Mouse (Mus musculus) heart, embryonic 14.5 days (tissue): ENCODE measurements around the gene Tnik. TPM values are rescaled to one million over a fixed set of nuclear protein-coding genes. Genes with fewer than 3 reads are reported as not detected.

ENCODE experiments used
- ATAC-seq: fragments of 200-750 bp; cut with Nextera tagmentation; 2 replicates; pipeline ENCODE4 v1.8.0; 2017; ENCODE audit warnings: low read depth, moderate TSS enrichment; ENCODE audit not compliant: insufficient number of reproducible peaks, insufficient read depth, low FRiP score
- H3K27ac ChIP-seq, 2 experiments: fragments of 200-500 bp in 1 of 2; fragments of 300-500 bp in 1 of 2; sonication (generic) in 1 of 2; replicated peaks in 1 of 2; 2 replicates each; pipeline ENCODE4 v1.5.1; 2012 to 2014; ENCODE audit warnings: low read depth in 2 of 2, low read length in 2 of 2, control low read depth in 1 of 2, mild to moderate bottlenecking in 1 of 2, mixed read lengths in 1 of 2; ENCODE audit not compliant: control insufficient read depth in 1 of 2, insufficient read depth in 1 of 2
- H3K27me3 ChIP-seq: fragments of 300-500 bp; sonication (generic); 2 replicates; pipeline ENCODE4 v1.6.1; 2014; ENCODE audit warnings: mild to moderate bottlenecking, low read length, control low read depth; ENCODE audit not compliant: control insufficient read depth, insufficient read depth
- H3K36me3 ChIP-seq: fragments of 300-500 bp; sonication (generic); 2 replicates; pipeline ENCODE4 v1.6.1; 2014; ENCODE audit warnings: mild to moderate bottlenecking, control low read depth, low read length, mixed read lengths; ENCODE audit not compliant: control insufficient read depth, insufficient read depth
- H3K4me1 ChIP-seq, 2 experiments: fragments of 200-500 bp in 1 of 2; fragments of 300-500 bp in 1 of 2; sonication (generic) in 1 of 2; 2 replicates each; pipeline ENCODE4 v1.6.1; 2012 to 2014; ENCODE audit warnings: low read length in 2 of 2, control low read depth in 1 of 2, mixed read lengths in 1 of 2; ENCODE audit not compliant: control insufficient read depth in 2 of 2, insufficient read depth in 2 of 2
- H3K4me2 ChIP-seq: fragments of 300-500 bp; sonication (generic); 2 replicates; pipeline ENCODE4 v1.6.1; 2014; ENCODE audit warnings: mild to moderate bottlenecking, low read length
- H3K4me3 ChIP-seq, 2 experiments: fragments of 200-500 bp in 1 of 2; fragments of 300-500 bp in 1 of 2; sonication (generic) in 1 of 2; 2 replicates each; pipeline ENCODE4 v1.5.1; 2012 to 2014; ENCODE audit warnings: low read length in 2 of 2, mild to moderate bottlenecking in 2 of 2, control low read depth in 1 of 2, low read depth in 1 of 2, moderate library complexity in 1 of 2; ENCODE audit not compliant: control insufficient read depth in 1 of 2, insufficient read depth in 1 of 2
- H3K9ac ChIP-seq: fragments of 300-500 bp; sonication (generic); 2 replicates; pipeline ENCODE4 v1.6.1; 2014; ENCODE audit warnings: mild to moderate bottlenecking, low read length
- H3K9me3 ChIP-seq: fragments of 300-500 bp; sonication (generic); 2 replicates; pipeline ENCODE4 v1.6.1; 2016; ENCODE audit warnings: low read length, control low read depth; ENCODE audit not compliant: control insufficient read depth
- WGBS: fragments of 180-500 bp; shearing (Covaris S2); extraction: QIAGEN DNeasy Blood & Tissue Kit; methylation state at CpG from one replicate; pipeline ENCODE4 v1.1.7; 2014; 5-methylcytosine and 5-hydroxymethylcytosine counted together
- polyA plus RNA-seq: library from polyadenylated mRNA; unstranded; fragments of >200 nt; fragmentation: Nextera tagmentation; extraction: Ambion mirVana; gene quantifications from 2 replicates; pipeline ENCODE4 v1.2.1, GENCODE M21; 2014

Gene Tnik
- polyA plus RNA-seq, 1 experiment from 2014 or later: 13.7 TPM

GRCm38 (mm10) chr3:28709740-28710139 is 446.7 kb downstream of the Tnik start:
- H3K36me3 ChIP-seq: no peaks in the 10 kb centered on the region
- no peaks in the 10 kb centered on the region for H3K4me1 ChIP-seq
- no peak overlapping the region for H3K4me3 ChIP-seq
- no peaks in the 10 kb centered on the region for H3K9me3 ChIP-seq
- H3K4me2 ChIP-seq: no peak overlapping the region
- ATAC-seq: no peak
- H3K27ac ChIP-seq: no peak overlapping the region
- 54% methylated on average over 1 of the region's 1 CpGs for WGBS
- H3K27me3 ChIP-seq: no peaks in the 10 kb centered on the region
- H3K9ac ChIP-seq: no peak overlapping the region

- Histone ChIP-seq H3K4me2 (no peak overlapping the region), H3K4me3 (no peak overlapping the region), H3K4me1 (no peaks in the 10 kb centered on the region), H3K36me3 (no peaks in the 10 kb centered on the region), H3K9me3 (no peaks in the 10 kb centered on the region), H3K9ac (no peak overlapping the region), H3K27ac (no peak overlapping the region), H3K27me3 (no peaks in the 10 kb centered on the region)
- no peak for ATAC-seq
- 75% methylated on average over 7 of the region's 7 CpGs for WGBS
These were observed 451.1 kb downstream of the Tnik start for GRCm38 (mm10) chr3:28713913-28714698.

GRCm38 (mm10) chr3:28718521-28718920 is 455.5 kb downstream of the Tnik start:
- no peak overlapping the region for H3K4me3 ChIP-seq
- H3K27me3 ChIP-seq: no peaks in the 10 kb centered on the region
- peaks cover 0 to 3% of the 10 kb centered on the region in 2 experiments; a peak in 1 of 4 replicates for H3K4me1 ChIP-seq
- ATAC-seq: no peak
- H3K9me3 ChIP-seq: no peaks in the 10 kb centered on the region
- H3K36me3 ChIP-seq: no peaks in the 10 kb centered on the region
- WGBS: 79% methylated on average over 2 of the region's 2 CpGs
- H3K27ac ChIP-seq: no peak overlapping the region
- H3K9ac ChIP-seq: no peak overlapping the region
- H3K4me2 ChIP-seq: no peak overlapping the region

GRCm38 (mm10) chr3:28721218-28721617 is 458.2 kb downstream of the Tnik start:
- Histone ChIP-seq H3K27ac (no peak overlapping the region), H3K27me3 (no peaks in the 10 kb centered on the region), H3K4me2 (no peak overlapping the region), H3K9ac (no peak overlapping the region), H3K36me3 (no peaks in the 10 kb centered on the region), H3K4me1 (peaks cover 0 to 3% of the 10 kb centered on the region in 2 experiments; a peak in 1 of 4 replicates), H3K9me3 (no peaks in the 10 kb centered on the region), H3K4me3 (no peak overlapping the region)
- ATAC-seq: no peak
- 69% methylated on average over 5 of the region's 5 CpGs for WGBS

GRCm38 (mm10) chr3:28721838-28722237 is 458.8 kb downstream of the Tnik start:
- H3K4me1 ChIP-seq: peaks cover 0 to 3% of the 10 kb centered on the region in 2 experiments; a peak in 1 of 4 replicates
- no peak for ATAC-seq
- H3K27me3 ChIP-seq: no peaks in the 10 kb centered on the region
- no peak overlapping the region for H3K9ac ChIP-seq
- no peaks in the 10 kb centered on the region for H3K36me3 ChIP-seq
- H3K9me3 ChIP-seq: no peaks in the 10 kb centered on the region
- H3K4me3 ChIP-seq: no peak overlapping the region
- no peak overlapping the region for H3K4me2 ChIP-seq
- WGBS: 23% methylated on average over 7 of the region's 7 CpGs
- no peak overlapping the region for H3K27ac ChIP-seq

- no peak for ATAC-seq
- Histone ChIP-seq H3K36me3 (no peaks in the 10 kb centered on the region), H3K9ac (no peak overlapping the region), H3K9me3 (no peaks in the 10 kb centered on the region), H3K27me3 (no peaks in the 10 kb centered on the region), H3K4me1 (peaks cover 0 to 3% of the 10 kb centered on the region in 2 experiments; a peak in 1 of 4 replicates), H3K27ac (no peak overlapping the region), H3K4me2 (no peak overlapping the region), H3K4me3 (no peak overlapping the region)
These were observed 459.5 kb downstream of the Tnik start for GRCm38 (mm10) chr3:28722531-28722930.

GRCm38 (mm10) chr3:28723534-28723933 is 460.5 kb downstream of the Tnik start:
- H3K27me3 ChIP-seq: no peaks in the 10 kb centered on the region
- 56% methylated on average over 6 of the region's 6 CpGs for WGBS
- H3K9me3 ChIP-seq: no peaks in the 10 kb centered on the region
- H3K36me3 ChIP-seq: no peaks in the 10 kb centered on the region
- no peak overlapping the region for H3K9ac ChIP-seq
- H3K4me3 ChIP-seq: no peak overlapping the region
- H3K4me2 ChIP-seq: no peak overlapping the region
- no peak for ATAC-seq
- H3K27ac ChIP-seq: no peak overlapping the region
- peaks cover 0 to 3% of the 10 kb centered on the region in 2 experiments; a peak in 1 of 4 replicates for H3K4me1 ChIP-seq

GRCm38 (mm10) chr3:28725203-28725602 is 462.2 kb downstream of the Tnik start:
- Histone ChIP-seq H3K4me1 (peaks cover 0 to 3% of the 10 kb centered on the region in 2 experiments; a peak in 1 of 4 replicates), H3K27ac (no peak overlapping the region), H3K9me3 (no peaks in the 10 kb centered on the region), H3K9ac (no peak overlapping the region), H3K4me3 (no peak overlapping the region), H3K36me3 (no peaks in the 10 kb centered on the region), H3K27me3 (no peaks in the 10 kb centered on the region), H3K4me2 (no peak overlapping the region)
- 89% methylated on average over 13 of the region's 13 CpGs for WGBS
- ATAC-seq: no peak
